Comparison of ENCODE assay signal across 8 mouse cellular contexts in genomic region chrX:99402841-99403520, GRCm38 (mm10).
DNase-seq lines count a peak whose midpoint lies in the region; ATAC-seq and TF ChIP-seq lines count a peak whose summit lies in the region.

No protein-coding gene starts in this region.

- TF ChIP-seq CTCF in left cerebral cortex, adult 2 months (IDR thresholded peaks at IDR 0.05): peak; percentile 67
- TF ChIP-seq CTCF in kidney, postnatal 0 days (IDR thresholded peaks at IDR 0.05; ENCODE audit: low read depth): peak; percentile 62

- DNase-seq in adrenal gland, adult 18-20 months (ENCODE audit: low spot score in 2 of 2): peak; percentile 24 to 34
- no peak for DNase-seq in adrenal gland, adult 8-10 months
- DNase-seq in left cerebral cortex, adult 2 months (ENCODE audit: extremely low spot score in 1 of 2, low spot score in 2 of 2): peak in 1 of 2 experiments; percentile 37
- DNase-seq in left cerebral cortex, postnatal 36 days (ENCODE audit: low spot score in 2 of 2): no peak
- peak; percentile 19 to 48 for DNase-seq in cerebellum, adult 18-20 months
- DNase-seq in kidney, postnatal 0 days (ENCODE audit: low spot score): no peak
- DNase-seq in thymus, postnatal 0 days (ENCODE audit: low spot score): peak; percentile 8
- no peak for DNase-seq in c-Kit-positive CD71-positive TER-119-positive erythroid progenitor cells, embryonic 14.5 days (ENCODE audit: low spot score)

- ATAC-seq in kidney, postnatal 0 days (replicated peaks; ENCODE audit: low FRiP score, low read depth): no peak

- no peaks in the 10 kb centered on the region for H3K4me1 ChIP-seq in kidney, postnatal 0 days (replicated peaks; ENCODE audit: insufficient read depth, low read length)

- no peaks in the 10 kb centered on the region for H3K36me3 ChIP-seq in kidney, postnatal 0 days (ENCODE audit: insufficient read depth, low read length)

- H3K27ac ChIP-seq in left cerebral cortex, adult 2 months: no peak overlapping the region
- no peak overlapping the region for H3K27ac ChIP-seq in kidney, postnatal 0 days

- H3K27me3 ChIP-seq in kidney, postnatal 0 days (ENCODE audit: insufficient read depth, low read length): no peaks in the 10 kb centered on the region; the same call in 1 of the 2 replicates

- intact Hi-C loops in left cerebral cortex, adult 2 months (cut with DNase I): loop anchor here (10.0 kb wide), 1 partner anchor 252 kb away; no protein-coding TSS in a partner anchor
- intact Hi-C loops in left cerebral cortex, postnatal 36 days (cut with DNase I): no loop called here

- no peak overlapping the region for H3K4me3 ChIP-seq in left cerebral cortex, adult 2 months
- no peak overlapping the region for H3K4me3 ChIP-seq in kidney, postnatal 0 days (replicated peaks; ENCODE audit: low read depth, low read length)

- H3K9me3 ChIP-seq in kidney, postnatal 0 days (replicated peaks; ENCODE audit: low read length): no peaks in the 10 kb centered on the region

- no peak overlapping the region for H3K4me2 ChIP-seq in kidney, postnatal 0 days (ENCODE audit: low read length)

- WGBS in kidney, postnatal 0 days: 58% methylated on average over 9 of the region's 9 CpGs

- no peak overlapping the region for H3K9ac ChIP-seq in kidney, postnatal 0 days (ENCODE audit: low read depth, low read length)

Comparison
In these comparisons a context has a peak if more than half of its experiments do, and no peak if none do; other contexts are left out.
1. DNase-seq: peak in adrenal gland, adult 18-20 months (2 of 2), cerebellum, adult 18-20 months (2 of 2) and thymus, postnatal 0 days (single experiment); none in adrenal gland, adult 8-10 months (single experiment), left cerebral cortex, postnatal 36 days (0 of 2), kidney, postnatal 0 days (single experiment) and c-Kit-positive CD71-positive TER-119-positive erythroid progenitor cells, embryonic 14.5 days (single experiment).